Mouse (Mus musculus): ENCODE results near the gene Glis3.

GRCm38 (mm10) chr19:28520761-28521181, 159.1 kb downstream of the Glis3 start:
- no peak for TF ChIP-seq CTCF (IDR thresholded peaks at IDR 0.05; ENCODE audit: borderline replicate concordance, insufficient read depth, low read length)
- TF ChIP-seq POLR2A (IDR thresholded peaks at IDR 0.05; ENCODE audit: low read depth, low read length), result no peak
